Mouse (Mus musculus): Measurements from ENCODE around the gene Sltm.
A peak's percentile ranks its signal among the peaks of the same experiment; 100 is the strongest.
"Not testable (repeated sequence)": the region's sequence is repeated elsewhere in the genome, so short reads cannot be mapped to it uniquely, and the experiment has no call there.

Sltm gene

GRCm38 (mm10) chr9:70552233-70552632 lies 9.7 kb downstream of the Sltm start:
- not testable (repeated sequence) for DNase-seq

GRCm38 (mm10) chr9:70555431-70555830 lies 12.9 kb downstream of the Sltm start:
- DNase-seq = no peak

- no peak for DNase-seq
Observed at GRCm38 (mm10) chr9:70556796-70557195, 14.2 kb downstream of the Sltm start.

GRCm38 (mm10) chr9:70562825-70563224 lies 20.3 kb downstream of the Sltm start:
- DNase-seq = no peak

GRCm38 (mm10) chr9:70567651-70568050 lies 25.1 kb downstream of the Sltm start:
- no peak for DNase-seq

- DNase-seq = no peak
Observed at GRCm38 (mm10) chr9:70570351-70570750, 27.8 kb downstream of the Sltm start.

GRCm38 (mm10) chr9:70578123-70578522 lies 35.6 kb downstream of the Sltm start:
- no peak for DNase-seq

- DNase-seq = no peak
Observed at GRCm38 (mm10) chr9:70580956-70581355, 38.4 kb downstream of the Sltm start.

GRCm38 (mm10) chr9:70584641-70585040 lies 42.1 kb downstream of the Sltm start:
- DNase-seq = no peak

GRCm38 (mm10) chr9:70585172-70585571 lies 42.6 kb downstream of the Sltm start:
- no peak for DNase-seq

- no peak for DNase-seq
Observed at GRCm38 (mm10) chr9:70587171-70587570, 44.6 kb downstream of the Sltm start.

- DNase-seq = no peak
Observed at GRCm38 (mm10) chr9:70590775-70591174, 48.2 kb downstream of the Sltm start.

- DNase-seq = no peak
Observed at GRCm38 (mm10) chr9:70591486-70591885, 48.9 kb downstream of the Sltm start.

- DNase-seq = peak; percentile 63
Observed at GRCm38 (mm10) chr9:70598271-70598670, 55.7 kb downstream of the Sltm start.

- peak; percentile 79 for DNase-seq
Observed at GRCm38 (mm10) chr9:70602186-70602845, 59.8 kb downstream of the Sltm start.

GRCm38 (mm10) chr9:70611026-70611673 lies 68.6 kb downstream of the Sltm start:
- DNase-seq = no peak

- DNase-seq = no peak
Observed at GRCm38 (mm10) chr9:70629711-70630110, 87.2 kb downstream of the Sltm start.

- DNase-seq = no peak
Observed at GRCm38 (mm10) chr9:70631665-70632064, 89.1 kb downstream of the Sltm start.

GRCm38 (mm10) chr9:70636748-70637147 lies 94.2 kb downstream of the Sltm start:
- no peak for DNase-seq

Measured in kidney, adult 9 months (tissue).